Mouse (Mus musculus): ENCODE measurements around the gene Rab34.

DNA sequence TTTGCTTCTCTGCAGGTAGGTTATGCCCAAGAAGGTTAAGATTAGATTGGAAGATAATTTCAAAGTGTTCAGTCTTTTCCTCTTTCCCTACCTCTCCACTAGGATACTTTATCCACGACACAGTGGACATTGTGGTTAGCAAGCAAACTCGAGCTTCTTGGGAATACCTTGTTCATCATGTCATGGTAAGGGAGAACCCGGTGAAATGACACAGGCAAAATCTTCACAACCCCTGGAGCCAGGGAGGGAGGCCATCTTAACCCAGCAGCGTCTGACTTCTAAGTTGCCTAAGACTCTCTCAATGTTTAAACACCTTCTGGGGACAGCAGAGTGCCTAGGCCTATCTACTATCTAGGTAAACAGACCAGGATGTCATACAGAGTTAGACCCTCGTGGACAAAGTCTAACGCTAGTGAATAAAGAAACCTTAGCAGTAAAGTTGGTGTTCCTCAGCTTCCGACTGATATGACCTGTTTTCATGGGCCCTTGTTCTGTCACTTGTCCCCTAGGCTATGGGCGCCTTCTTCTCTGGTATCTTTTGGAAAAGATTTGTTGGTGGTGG, 8.7 kb upstream of the Rab34 start:
- TF ChIP-seq CEBPB (IDR thresholded peaks at IDR 0.05; ENCODE audit: insufficient read depth, poor library complexity, severe bottlenecking) (no peak), MYOG (IDR thresholded peaks at IDR 0.05; ENCODE audit: control insufficient read depth in 1 of 3, insufficient read depth in 1 of 3, insufficient read length in 2 of 3, low read depth in 2 of 3) (no peak), MAX (IDR thresholded peaks at IDR 0.05; ENCODE audit: low read depth) (no peak), USF1 (IDR thresholded peaks at IDR 0.05; ENCODE audit: low read depth) (no peak), POLR2A (IDR thresholded peaks at IDR 0.05; ENCODE audit: insufficient read length, low read depth) (no peak), SRF (IDR thresholded peaks at IDR 0.05; ENCODE audit: control insufficient read depth, insufficient read length, low read depth) (no peak), E2F4 (IDR thresholded peaks at IDR 0.05; ENCODE audit: insufficient read depth) (no peak), POLR2AphosphoS2 (IDR thresholded peaks at IDR 0.05; ENCODE audit: insufficient read length, low read depth) (no peak), TCF3 (IDR thresholded peaks at IDR 0.05; ENCODE audit: insufficient read length, low read depth) (no peak)

All from myocyte (in vitro differentiated cells).